Mouse (Mus musculus): ENCODE results near the gene Sppl2a. TPM values are rescaled to one million over a fixed set of nuclear protein-coding genes. Genes with fewer than 3 reads are reported as not detected.
"Not testable (repeated sequence)": the region's sequence is repeated elsewhere in the genome, so short reads cannot be mapped to it uniquely, and the experiment has no call there.

Sppl2a gene
- 53.4 and 53.7 TPM in 2 replicates for polyA plus RNA-seq (2015; fragmentation: Nextera tagmentation; extraction: Ambion mirVana)

GRCm38 (mm10) chr2:126932897-126933641 lies at the start of gene Sppl2a:
Gene Sppl2a, minus strand, starts transcription at chr2:126933235.
- WGBS, result under 1% methylated on average over 35 of the region's 35 CpGs
- Histone ChIP-seq H3K27ac (peak within 1 kb of the TSS; percentile 98), H3K9me3 (no peaks in the 10 kb centered on the region), H3K4me2 (replicated peaks) (peak within 1 kb of the TSS; percentile 69), H3K36me3 (no peaks in the 10 kb centered on the region), H3K27me3 (replicated peaks) (no peaks in the 10 kb centered on the region), H3K9ac (peak within 1 kb of the TSS; percentile 78), H3K4me1 (replicated peaks) (no peaks in the 10 kb centered on the region), H3K4me3 (replicated peaks) (peak within 1 kb of the TSS; percentile 59)
- ATAC-seq, result peak; percentile 99

- Histone ChIP-seq H3K27ac (no peak overlapping the region), H3K4me1 (replicated peaks) (no peaks in the 10 kb centered on the region), H3K4me2 (replicated peaks) (no peak overlapping the region), H3K36me3 (no peaks in the 10 kb centered on the region), H3K9me3 (no peaks in the 10 kb centered on the region), H3K4me3 (replicated peaks) (no peak overlapping the region), H3K27me3 (replicated peaks) (no peaks in the 10 kb centered on the region), H3K9ac (no peak overlapping the region)
- 56% methylated on average over 6 of the region's 6 CpGs for WGBS
- no peak for ATAC-seq
These were observed 44.4 kb upstream of the Sppl2a start for GRCm38 (mm10) chr2:126977428-126977827.

GRCm38 (mm10) chr2:126961696-126962095 lies 28.7 kb upstream of the Sppl2a start:
- Histone ChIP-seq H3K36me3 (no peaks in the 10 kb centered on the region), H3K27ac (no peak overlapping the region), H3K9ac (no peak overlapping the region), H3K4me2 (replicated peaks) (no peak overlapping the region), H3K27me3 (replicated peaks) (no peaks in the 10 kb centered on the region), H3K4me1 (replicated peaks) (no peaks in the 10 kb centered on the region), H3K4me3 (replicated peaks) (no peak overlapping the region), H3K9me3 (no peaks in the 10 kb centered on the region)
- 56% methylated on average over 2 of the region's 2 CpGs for WGBS
- ATAC-seq, result peak; percentile 75

- peak; percentile 83 for ATAC-seq
- WGBS, result 41% methylated on average over 7 of the region's 7 CpGs
- H3K27ac ChIP-seq, result no peak overlapping the region
- H3K9me3 ChIP-seq, result no peaks in the 10 kb centered on the region
- no peaks in the 10 kb centered on the region for H3K27me3 ChIP-seq (replicated peaks)
- no peaks in the 10 kb centered on the region for H3K36me3 ChIP-seq
- no peak overlapping the region for H3K9ac ChIP-seq
- no peak overlapping the region for H3K4me3 ChIP-seq (replicated peaks)
- no peaks in the 10 kb centered on the region for H3K4me1 ChIP-seq (replicated peaks)
- no peak overlapping the region for H3K4me2 ChIP-seq (replicated peaks)
These were observed 22.6 kb upstream of the Sppl2a start for GRCm38 (mm10) chr2:126955671-126956070.

GRCm38 (mm10) chr2:126951085-126951484 lies 18.1 kb upstream of the Sppl2a start:
- Histone ChIP-seq H3K4me3 (replicated peaks) (no peak overlapping the region), H3K27me3 (replicated peaks) (no peaks in the 10 kb centered on the region), H3K9ac (no peak overlapping the region), H3K27ac (no peak overlapping the region), H3K36me3 (no peaks in the 10 kb centered on the region), H3K4me2 (replicated peaks) (no peak overlapping the region), H3K9me3 (no peaks in the 10 kb centered on the region), H3K4me1 (replicated peaks) (0 out of 2 replicates have a peak, but pooled peaks cover 2% of the 10 kb centered on the region)
- 75% methylated on average over 7 of the region's 7 CpGs for WGBS
- ATAC-seq, result no peak

GRCm38 (mm10) chr2:126950453-126950852 lies 17.4 kb upstream of the Sppl2a start:
- no peak overlapping the region for H3K9ac ChIP-seq
- WGBS, result 71% methylated on average over 5 of the region's 5 CpGs
- H3K9me3 ChIP-seq, result no peaks in the 10 kb centered on the region
- H3K36me3 ChIP-seq, result no peaks in the 10 kb centered on the region
- 0 out of 2 replicates have a peak, but pooled peaks cover 2% of the 10 kb centered on the region for H3K4me1 ChIP-seq (replicated peaks)
- ATAC-seq, result no peak
- H3K4me3 ChIP-seq (replicated peaks), result no peak overlapping the region
- H3K4me2 ChIP-seq (replicated peaks), result no peak overlapping the region
- H3K27me3 ChIP-seq (replicated peaks), result no peaks in the 10 kb centered on the region
- H3K27ac ChIP-seq, result no peak overlapping the region

GRCm38 (mm10) chr2:126949856-126950255 lies 16.8 kb upstream of the Sppl2a start:
- Histone ChIP-seq H3K4me3 (replicated peaks) (no peak overlapping the region), H3K4me1 (replicated peaks) (0 out of 2 replicates have a peak, but pooled peaks cover 2% of the 10 kb centered on the region), H3K4me2 (replicated peaks) (no peak overlapping the region), H3K9ac (no peak overlapping the region), H3K27ac (no peak overlapping the region), H3K9me3 (no peaks in the 10 kb centered on the region), H3K27me3 (replicated peaks) (no peaks in the 10 kb centered on the region), H3K36me3 (no peaks in the 10 kb centered on the region)
- no peak for ATAC-seq
- WGBS, result 47% methylated on average over 3 of the region's 3 CpGs

- H3K4me2 ChIP-seq (replicated peaks); H3K27ac ChIP-seq; H3K27me3 ChIP-seq (replicated peaks); ATAC-seq; H3K9me3 ChIP-seq; H3K9ac ChIP-seq; H3K4me1 ChIP-seq (replicated peaks); H3K36me3 ChIP-seq; H3K4me3 ChIP-seq (replicated peaks): not testable (repeated sequence)
- WGBS, result 77% methylated on average over 6 of the region's 6 CpGs
These were observed 16.3 kb upstream of the Sppl2a start for GRCm38 (mm10) chr2:126949297-126949696.

- ATAC-seq, result peak; percentile 71
- WGBS, result 58% methylated on average over 3 of the region's 3 CpGs
- H3K27ac ChIP-seq, result no peak overlapping the region
These were observed 15.2 kb upstream of the Sppl2a start for GRCm38 (mm10) chr2:126948231-126948630.

GRCm38 (mm10) chr2:126947646-126948045 lies 14.6 kb upstream of the Sppl2a start:
- Histone ChIP-seq H3K27me3 (replicated peaks) (no peaks in the 10 kb centered on the region), H3K9ac (no peak overlapping the region), H3K4me1 (replicated peaks) (0 out of 2 replicates have a peak, but pooled peaks cover 2% of the 10 kb centered on the region), H3K27ac (no peak overlapping the region), H3K9me3 (no peaks in the 10 kb centered on the region), H3K4me3 (replicated peaks) (no peak overlapping the region), H3K4me2 (replicated peaks) (no peak overlapping the region), H3K36me3 (no peaks in the 10 kb centered on the region)
- no peak for ATAC-seq

More at GRCm38 (mm10) chr2:126948231-126948630, 15.2 kb upstream of the Sppl2a start:
- H3K9me3 ChIP-seq, result no peaks in the 10 kb centered on the region
- no peaks in the 10 kb centered on the region for H3K36me3 ChIP-seq
- no peak overlapping the region for H3K4me2 ChIP-seq (replicated peaks)
- H3K4me1 ChIP-seq (replicated peaks), result 0 out of 2 replicates have a peak, but pooled peaks cover 2% of the 10 kb centered on the region
- H3K4me3 ChIP-seq (replicated peaks), result no peak overlapping the region
- no peak overlapping the region for H3K9ac ChIP-seq
- no peaks in the 10 kb centered on the region for H3K27me3 ChIP-seq (replicated peaks)

GRCm38 (mm10) chr2:126943211-126943610 lies 10.2 kb upstream of the Sppl2a start:
- no peak for ATAC-seq
- no peaks in the 10 kb centered on the region for H3K27me3 ChIP-seq (replicated peaks)
- no peaks in the 10 kb centered on the region for H3K9me3 ChIP-seq
- H3K4me3 ChIP-seq (replicated peaks), result no peak overlapping the region
- H3K4me1 ChIP-seq (replicated peaks), result no peaks in the 10 kb centered on the region
- WGBS, result 81% methylated on average over 2 of the region's 2 CpGs
- no peak overlapping the region for H3K27ac ChIP-seq
- no peaks in the 10 kb centered on the region for H3K36me3 ChIP-seq
- H3K4me2 ChIP-seq (replicated peaks), result no peak overlapping the region
- no peak overlapping the region for H3K9ac ChIP-seq

GRCm38 (mm10) chr2:126940314-126940866 lies 7.4 kb upstream of the Sppl2a start:
- Histone ChIP-seq H3K4me2 (replicated peaks) (no peak overlapping the region), H3K27me3 (replicated peaks) (no peaks in the 10 kb centered on the region), H3K36me3 (no peaks in the 10 kb centered on the region), H3K4me3 (replicated peaks) (no peak overlapping the region), H3K27ac (no peak overlapping the region), H3K9me3 (no peaks in the 10 kb centered on the region), H3K9ac (no peak overlapping the region), H3K4me1 (replicated peaks) (no peaks in the 10 kb centered on the region)
- WGBS, result 81% methylated on average over 3 of the region's 3 CpGs
- ATAC-seq, result no peak

- Histone ChIP-seq H3K4me2 (replicated peaks) (no peak overlapping the region), H3K4me3 (replicated peaks) (no peak overlapping the region), H3K9me3 (no peaks in the 10 kb centered on the region), H3K27ac (no peak overlapping the region), H3K36me3 (no peaks in the 10 kb centered on the region), H3K9ac (no peak overlapping the region), H3K27me3 (replicated peaks) (no peaks in the 10 kb centered on the region), H3K4me1 (replicated peaks) (no peaks in the 10 kb centered on the region)
- no peak for ATAC-seq
- WGBS, result 77% methylated on average over 6 of the region's 6 CpGs
These were observed 5.0 kb upstream of the Sppl2a start for GRCm38 (mm10) chr2:126938069-126938468.

All from intestine, embryonic 15.5 days (tissue).